Mouse (Mus musculus) liver, adult 2 months (tissue): Measurements from ENCODE around the gene Ccdc65.

Experiments
- CTCF ChIP-seq: fragments of 200-500 bp; IDR thresholded peaks from 2 replicates; pipeline ENCODE4 v1.5.1; 2011; ENCODE audit warnings: low read depth, low read length, control low read depth
- POLR2A ChIP-seq: fragments of 200-500 bp; IDR thresholded peaks from 2 replicates; pipeline ENCODE4 v1.6.1; 2011; ENCODE audit warnings: low read length, control low read depth; ENCODE audit not compliant: insufficient read depth; ENCODE audit errors: extremely low read depth

DNA sequence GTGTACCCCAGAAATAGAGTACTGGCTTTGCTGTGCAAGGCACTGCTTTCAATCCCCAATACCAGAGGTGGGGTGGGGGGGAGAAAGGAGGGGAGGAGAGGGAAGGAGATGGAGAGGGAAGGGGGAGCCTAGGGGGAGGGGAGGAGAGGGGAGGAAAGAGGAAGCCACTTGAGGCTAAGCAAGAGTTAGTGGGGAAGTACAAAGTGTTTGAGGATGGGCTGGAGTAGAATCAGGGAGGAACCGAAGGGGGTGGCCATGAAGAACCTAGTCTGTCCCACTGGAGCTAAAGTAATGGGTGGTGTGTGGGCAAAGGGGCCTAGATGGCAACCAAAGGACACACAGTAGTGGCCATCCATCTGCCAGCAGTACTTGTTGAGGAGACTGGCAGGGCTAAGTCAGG is 24.3 kb upstream of the Ccdc65 start:
- TF ChIP-seq CTCF (no peak), POLR2A (no peak)
